Mouse (Mus musculus): ENCODE results near the gene H2-D1.

The H2-D1 gene

DNA sequence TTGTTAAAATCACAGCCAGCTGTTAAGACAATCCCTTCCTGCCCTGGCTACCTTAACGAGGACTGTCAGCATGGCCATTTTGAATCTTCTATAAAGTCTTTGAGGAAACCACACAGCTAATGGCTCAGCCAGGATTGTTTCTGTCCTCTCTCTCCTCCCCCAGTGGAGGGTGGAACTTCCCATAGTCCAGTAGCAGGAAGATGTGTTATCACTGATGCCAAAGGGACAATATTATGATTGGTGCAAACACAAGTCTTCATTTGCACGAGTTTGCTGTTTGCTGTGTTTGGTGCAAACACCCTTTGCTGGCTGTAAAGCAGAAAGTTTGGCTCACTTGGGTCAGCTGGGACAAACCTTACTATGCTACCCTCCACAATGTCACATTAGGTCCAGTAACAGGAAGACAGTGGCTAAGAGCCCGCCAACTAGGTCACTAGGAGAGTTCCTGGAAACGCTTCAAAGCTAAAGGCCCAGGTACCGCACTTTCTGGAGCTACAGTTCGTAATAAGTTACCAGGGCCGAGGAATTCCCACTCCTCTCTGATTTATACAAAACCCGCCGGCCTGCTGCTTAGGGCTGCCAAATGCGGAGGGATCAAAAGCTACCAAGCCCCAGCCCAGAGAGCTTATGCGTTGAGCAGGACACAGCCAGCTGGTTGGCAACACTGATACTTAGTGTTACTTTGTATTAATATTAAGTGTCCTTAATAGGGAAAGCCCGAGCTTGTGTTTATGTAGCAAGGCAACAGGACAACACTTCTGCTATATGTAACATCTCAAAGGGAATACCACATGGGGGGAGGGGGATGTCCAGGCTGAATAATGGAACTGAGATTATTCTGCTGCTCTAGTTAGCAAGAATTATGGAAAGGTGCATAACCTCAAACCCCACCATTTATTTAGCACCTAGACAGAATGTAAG, 21.9 kb upstream of the H2-D1 start:
- DNase-seq = peak; percentile 62

DNA sequence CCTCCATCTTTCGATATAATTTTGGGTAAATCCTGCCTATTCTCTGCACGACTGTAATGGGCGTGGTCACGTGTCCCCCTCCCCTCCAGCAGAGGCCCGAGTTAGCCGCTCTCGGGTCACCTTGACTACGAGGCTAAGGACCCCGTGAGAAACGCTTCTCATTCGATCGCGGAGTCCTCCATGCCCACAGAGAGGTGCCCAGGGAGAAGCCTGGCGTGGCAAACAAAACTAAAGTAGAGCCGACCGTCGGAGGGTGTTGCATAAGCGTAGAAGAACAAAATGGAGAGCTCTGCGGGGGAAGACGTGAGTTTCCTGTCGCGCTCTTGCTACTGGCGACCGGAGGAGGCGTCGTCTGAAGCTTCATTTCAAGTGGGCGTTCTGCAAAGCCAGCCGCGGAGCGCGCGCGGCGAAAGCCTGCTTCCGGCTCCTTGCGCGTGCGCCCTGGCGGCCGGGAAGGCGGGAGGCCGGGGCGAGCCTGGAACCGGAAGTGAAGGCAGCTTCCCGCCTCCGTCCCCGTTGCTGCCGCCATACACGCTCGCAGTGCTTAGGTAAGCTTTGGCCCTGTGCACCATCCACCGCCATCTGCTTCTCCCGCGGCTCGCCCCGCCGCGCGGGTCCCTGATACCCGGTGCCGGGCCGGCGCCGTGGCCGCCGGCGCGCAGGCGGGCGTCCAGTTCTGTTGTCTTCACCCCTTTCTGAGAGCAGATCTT, 21.1 kb upstream of the H2-D1 start, which contains the start of gene Ddx39b:
Ddx39b (plus strand) TSS at position 442 of the 710 bp plus-strand sequence.
- peak; percentile 97 for DNase-seq

DNA sequence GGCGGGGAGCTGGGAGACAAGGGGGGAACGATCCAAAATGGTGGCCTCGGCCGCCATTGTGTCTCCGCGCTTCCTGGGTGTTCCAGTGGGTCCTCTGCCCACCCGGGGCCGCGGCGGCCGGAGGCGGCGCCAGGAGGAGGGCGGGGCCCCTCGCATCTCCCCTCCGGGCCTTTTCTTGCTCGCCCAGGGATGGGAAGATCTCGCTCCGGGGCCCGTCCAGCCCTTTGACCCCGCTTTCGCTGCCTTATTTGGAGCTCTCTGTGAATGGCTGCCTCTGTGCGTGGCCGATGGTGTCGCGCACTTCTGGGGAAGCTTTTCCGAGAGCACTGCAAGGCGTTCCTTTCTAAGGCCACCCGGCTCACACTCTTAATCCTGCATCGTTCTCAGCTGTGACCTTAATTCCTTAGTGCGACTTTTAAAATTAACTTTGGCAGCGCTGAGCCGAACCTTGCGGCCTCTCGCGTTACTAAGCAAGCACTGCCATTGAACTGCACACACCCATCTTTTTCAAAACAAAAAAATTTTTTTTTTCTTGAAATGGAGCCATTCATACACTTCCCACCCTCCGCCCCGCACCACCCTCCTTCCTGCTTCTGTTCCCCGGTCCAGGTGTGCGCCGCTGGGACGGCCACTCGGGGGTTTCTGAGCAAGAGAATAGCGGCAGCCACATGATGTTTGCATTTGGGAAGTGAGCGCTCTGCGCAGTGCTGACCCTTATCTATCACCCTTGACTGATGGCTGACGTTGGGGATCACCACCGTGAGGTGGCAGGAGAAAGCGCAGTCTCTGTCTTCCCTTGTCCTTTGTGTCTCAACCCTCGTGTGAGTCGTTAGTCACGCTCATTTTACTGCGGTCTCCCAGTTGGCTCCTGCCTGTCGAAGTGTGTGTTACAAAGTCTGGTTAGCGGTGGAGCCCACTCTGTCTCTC, 20.3 kb upstream of the H2-D1 start:
- peak; percentile 55 for DNase-seq

- peak; percentile 51 for DNase-seq
Observed at GRCm38 (mm10) chr17:35243086-35243485, 19.4 kb upstream of the H2-D1 start.

DNA sequence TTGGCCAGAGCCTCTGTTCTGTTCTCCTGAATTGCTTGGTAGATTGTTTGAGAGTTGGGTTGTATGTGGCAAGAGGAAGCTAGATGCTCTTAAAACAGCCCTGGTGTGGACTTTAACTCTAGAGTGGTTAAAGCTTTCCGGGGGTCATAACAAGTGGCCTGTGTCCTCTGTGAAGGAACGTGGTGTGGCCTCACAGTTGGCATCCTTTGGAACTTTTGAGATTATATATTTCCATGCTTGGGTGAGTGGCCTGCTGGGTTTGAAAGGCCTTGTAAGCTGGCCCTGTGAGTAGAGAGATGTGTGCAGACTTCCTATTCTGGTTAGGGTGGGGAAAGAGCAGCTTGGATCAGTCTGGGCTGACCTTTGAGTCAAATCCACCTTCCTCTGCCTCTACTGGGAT, 17.5 kb upstream of the H2-D1 start:
- DNase-seq = no peak

GRCm38 (mm10) chr17:35245731-35246623, 16.6 kb upstream of the H2-D1 start:
- DNase-seq = no peak

GRCm38 (mm10) chr17:35247144-35247543, 15.4 kb upstream of the H2-D1 start:
- DNase-seq = no peak

DNA sequence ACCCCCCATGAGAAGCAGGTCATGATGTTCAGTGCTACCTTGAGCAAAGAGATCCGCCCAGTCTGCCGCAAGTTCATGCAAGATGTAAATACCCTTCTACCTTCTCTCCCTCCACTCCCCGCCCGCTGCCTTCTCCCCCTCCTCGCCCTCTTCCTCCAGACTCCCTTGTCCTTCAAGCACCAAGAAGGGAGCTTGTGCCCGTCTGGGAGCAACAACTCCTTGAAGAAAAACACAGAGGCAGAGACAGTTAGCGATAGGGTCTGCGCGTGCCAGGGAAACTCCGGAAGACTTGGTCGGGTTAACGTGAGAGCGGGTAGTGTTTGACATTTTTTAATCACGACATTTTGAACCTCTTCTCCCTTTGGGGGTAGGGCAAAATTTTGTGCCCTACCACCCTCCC, 13.5 kb upstream of the H2-D1 start:
- no peak for DNase-seq

GRCm38 (mm10) chr17:35249451-35250197, 12.9 kb upstream of the H2-D1 start:
- DNase-seq = no peak

- DNase-seq = no peak
Observed at GRCm38 (mm10) chr17:35250348-35251120, 12.0 kb upstream of the H2-D1 start.

DNA sequence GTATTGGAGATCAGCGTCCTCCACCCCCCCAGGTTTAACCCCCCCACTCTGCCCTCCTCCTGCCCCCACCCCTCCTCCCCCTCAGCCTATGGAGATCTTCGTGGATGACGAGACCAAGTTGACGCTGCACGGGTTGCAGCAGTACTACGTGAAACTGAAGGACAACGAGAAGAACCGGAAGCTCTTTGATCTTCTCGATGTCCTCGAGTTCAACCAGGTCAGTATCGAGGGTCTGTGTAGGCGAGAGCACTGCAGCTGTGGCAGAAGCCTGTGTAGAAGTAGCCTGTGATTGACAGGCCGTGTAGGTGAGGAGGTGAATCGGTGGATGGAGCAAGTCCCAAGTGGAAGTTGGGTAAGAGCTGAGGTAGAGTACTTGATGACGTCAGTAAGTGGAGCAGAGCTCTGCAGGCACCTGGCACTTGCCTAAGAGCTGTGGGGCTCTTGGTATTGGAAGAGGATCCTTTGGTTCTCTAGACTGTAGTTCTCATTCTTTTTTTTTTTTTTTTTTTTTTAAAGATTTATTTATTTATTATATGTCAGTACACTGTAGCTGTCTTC, 11.3 kb upstream of the H2-D1 start:
- DNase-seq = no peak

DNA sequence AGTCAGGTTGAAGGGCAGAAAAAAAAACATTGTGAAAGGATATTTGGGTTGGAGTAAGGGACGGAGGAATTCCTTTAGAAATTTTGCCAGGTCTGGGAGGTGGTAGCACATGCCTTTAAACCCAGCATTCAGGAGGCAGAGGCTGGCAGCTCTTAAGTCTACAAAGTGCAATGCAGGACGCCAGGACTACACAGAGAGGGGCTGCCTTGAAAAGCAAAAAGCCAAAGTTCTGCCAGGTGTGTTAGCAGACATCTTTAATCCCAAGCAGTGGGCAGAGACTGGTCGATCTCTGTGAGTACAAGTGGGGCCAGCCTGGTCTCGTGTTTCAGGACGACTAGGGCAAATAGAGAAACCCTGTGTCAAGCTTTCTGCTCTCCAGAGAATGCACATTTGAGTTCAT, 10.5 kb upstream of the H2-D1 start:
- DNase-seq = no peak

GRCm38 (mm10) chr17:35252619-35253292, 9.8 kb upstream of the H2-D1 start:
- no peak for DNase-seq

- DNase-seq = no peak
Observed at GRCm38 (mm10) chr17:35253293-35254093, 9.0 kb upstream of the H2-D1 start.

DNA sequence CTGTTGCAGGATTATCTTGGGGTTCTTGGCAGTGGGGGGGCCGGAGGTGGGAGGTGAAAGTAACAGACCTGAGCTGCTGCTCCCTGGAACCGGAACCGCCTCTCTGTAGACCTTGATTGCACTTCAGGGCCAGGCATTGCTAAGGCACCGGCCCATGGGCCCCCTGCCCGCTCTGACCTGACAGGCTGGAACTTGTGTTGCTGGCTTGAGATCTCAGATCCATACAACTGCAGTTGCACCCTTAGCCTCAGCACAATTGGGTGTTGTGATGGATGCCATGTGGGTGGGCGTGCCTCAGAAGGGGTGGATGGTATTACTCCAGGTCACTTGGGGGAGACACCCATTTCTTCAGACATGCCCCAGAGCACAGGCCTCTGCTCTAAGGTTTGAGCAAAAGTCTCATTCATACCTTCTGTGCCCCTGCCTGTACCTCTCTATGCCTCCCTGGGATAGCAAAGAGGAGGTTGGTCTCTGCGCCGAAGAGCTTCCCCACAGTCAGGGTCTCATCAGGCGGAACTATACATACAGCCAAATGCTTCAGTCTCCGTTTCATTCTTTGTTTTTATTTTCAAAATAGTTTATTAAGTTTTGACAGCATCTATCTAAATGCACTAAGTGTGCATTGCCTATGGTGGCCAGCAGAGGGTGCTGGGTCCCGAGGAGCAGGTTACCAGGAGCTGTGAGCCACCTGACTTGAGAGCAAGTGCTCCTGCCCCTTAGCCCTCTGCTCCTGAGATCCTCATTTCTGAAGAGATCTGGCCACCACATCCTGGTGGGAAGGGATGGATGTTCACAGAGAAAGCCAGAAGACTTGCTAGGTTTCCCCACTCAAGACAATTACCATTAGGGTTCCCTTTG, 8.1 kb upstream of the H2-D1 start:
- peak; percentile 79 for DNase-seq

DNA sequence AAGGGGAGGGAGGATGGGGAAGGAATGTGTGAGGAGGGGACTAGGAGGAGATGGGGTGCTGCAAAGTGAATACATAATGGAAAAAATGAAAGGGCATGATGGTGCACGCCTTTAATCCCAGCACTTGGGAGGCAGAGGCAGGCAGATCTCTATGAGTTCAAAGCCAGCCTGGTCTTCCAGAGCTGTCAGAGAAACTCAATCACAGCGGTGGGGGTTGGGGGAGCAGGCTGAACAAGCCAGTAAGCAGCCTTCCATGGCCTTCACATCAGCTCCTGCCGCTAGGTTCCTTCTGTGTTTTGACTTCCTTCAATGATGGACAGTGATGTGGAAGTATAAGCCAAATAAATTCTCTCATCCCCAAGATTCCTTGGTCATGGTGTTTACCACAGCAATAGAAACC, 7.2 kb upstream of the H2-D1 start:
- no peak for DNase-seq

- no peak for DNase-seq
Observed at GRCm38 (mm10) chr17:35255704-35256103, 6.8 kb upstream of the H2-D1 start.

All from kidney, adult 18-20 months (tissue).